Mouse (Mus musculus): ENCODE data around the gene Myct1.

Myct1 gene

DNA sequence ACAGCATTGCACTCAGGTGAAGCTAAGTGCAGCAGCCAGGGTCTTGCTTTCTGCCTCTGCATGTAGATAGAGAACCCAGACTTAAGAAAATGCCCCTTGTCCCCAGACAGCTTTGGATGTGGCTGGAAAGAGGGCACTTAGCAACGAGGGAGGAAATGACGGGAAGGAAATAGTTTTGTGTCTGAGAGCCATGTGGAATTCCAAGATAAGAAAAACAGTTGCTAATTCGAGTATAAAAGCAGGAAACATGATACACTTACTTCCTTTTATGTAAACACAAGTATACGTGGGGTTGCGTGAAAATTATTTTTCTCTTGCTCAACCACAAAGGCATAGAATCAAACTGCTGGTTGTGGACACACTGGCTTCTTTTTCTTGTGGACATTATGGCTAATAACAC lies at the start of gene Myct1:
TSS of gene Myct1 (plus strand) at position 312 of the 400 bp plus-strand sequence.
- WGBS: 48% methylated on average over 5 of the region's 5 CpGs

GRCm38 (mm10) chr10:5546428-5546827 lies 47.1 kb upstream of the Myct1 start:
- 94% methylated on average over 5 of the region's 5 CpGs for WGBS

GRCm38 (mm10) chr10:5547769-5548168 lies 45.8 kb upstream of the Myct1 start:
- 84% methylated on average over 9 of the region's 9 CpGs for WGBS

- WGBS: 81% methylated on average over 2 of the region's 2 CpGs
Observed at GRCm38 (mm10) chr10:5548651-5549050, 44.9 kb upstream of the Myct1 start.

DNA sequence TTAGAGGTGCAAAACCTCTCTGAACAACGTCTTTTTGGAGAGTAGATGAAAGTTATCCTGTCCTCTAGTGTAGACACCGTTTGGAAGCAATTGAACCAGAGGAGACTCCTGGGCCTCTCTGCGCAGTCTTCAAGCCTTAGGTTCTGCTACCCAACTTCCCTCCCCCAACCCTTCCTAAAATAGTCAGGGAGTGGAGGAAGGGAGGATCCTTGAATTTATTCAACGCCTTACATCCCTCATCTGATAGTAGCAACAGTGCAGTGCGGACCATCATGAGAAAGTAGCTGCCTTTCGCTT lies 43.8 kb upstream of the Myct1 start:
- 6% methylated on average over 6 of the region's 6 CpGs for WGBS

GRCm38 (mm10) chr10:5550168-5551021 lies 43.2 kb upstream of the Myct1 start:
- under 1% methylated on average over 44 of the region's 44 CpGs for WGBS

DNA sequence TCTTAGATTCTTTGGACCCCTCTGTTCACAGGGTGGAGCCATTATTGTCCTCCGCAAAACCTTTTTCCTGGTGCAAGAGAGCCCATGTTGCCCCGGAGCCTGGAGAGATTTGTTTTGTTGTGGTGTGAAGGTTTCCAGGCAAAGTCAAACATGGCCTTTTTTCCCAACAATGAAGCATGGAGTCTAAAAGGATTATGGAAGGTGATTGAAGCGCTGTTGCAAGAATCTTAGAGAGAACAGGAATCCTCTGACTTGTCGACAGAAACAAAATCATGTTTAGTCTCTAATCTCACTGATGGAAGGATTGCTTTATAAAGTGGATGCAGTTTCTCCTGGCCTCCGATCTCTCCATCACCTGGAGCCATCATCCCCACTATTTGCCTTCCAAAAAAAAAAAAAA lies 42.2 kb upstream of the Myct1 start, which contains the start of gene Syne1:
TSS of gene Syne1 (minus strand) at position 101 of the 400 bp plus-strand sequence.
- 89% methylated on average over 5 of the region's 5 CpGs for WGBS

DNA sequence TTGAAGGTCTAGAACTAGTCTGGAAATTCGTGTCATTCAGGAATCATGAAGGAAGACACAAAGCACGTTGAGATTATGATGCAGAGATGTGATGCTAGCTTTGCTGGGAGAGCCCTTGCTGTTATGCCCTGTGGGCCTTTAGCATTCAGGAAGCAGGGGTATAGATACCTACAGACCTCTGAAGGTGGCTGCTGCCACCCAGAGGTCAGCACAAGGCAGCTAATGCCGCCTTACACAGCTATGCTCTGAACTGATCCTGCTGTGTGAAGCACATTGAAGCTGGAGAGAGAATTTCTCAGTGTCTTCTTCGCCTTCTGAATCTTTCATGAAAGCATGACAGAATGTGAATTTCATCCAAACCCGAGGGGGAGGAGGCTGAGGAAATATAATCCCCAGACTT lies 38.6 kb upstream of the Myct1 start:
- WGBS: 18% methylated on average over 5 of the region's 5 CpGs

- 90% methylated on average over 4 of the region's 4 CpGs for WGBS
Observed at GRCm38 (mm10) chr10:5560526-5560925, 33.0 kb upstream of the Myct1 start.

DNA sequence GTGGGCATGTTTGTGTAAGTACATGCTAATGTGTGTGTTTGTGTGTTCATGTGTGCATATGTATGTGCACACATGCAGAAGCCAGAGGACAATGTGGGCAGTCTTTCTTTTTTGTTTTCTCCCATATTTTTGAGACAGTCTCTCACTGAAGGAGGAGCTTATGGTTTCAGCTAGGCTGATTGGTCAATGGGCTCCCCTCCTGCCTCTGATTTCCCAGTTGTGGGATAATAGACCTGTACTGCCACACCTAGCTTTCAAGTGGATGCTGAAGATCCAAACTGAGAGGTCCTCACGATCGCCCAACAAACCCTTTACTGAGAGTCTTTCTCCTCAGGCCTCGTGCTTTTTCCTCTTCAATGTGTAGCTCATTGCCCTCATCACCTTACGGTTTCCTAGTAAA lies 31.9 kb upstream of the Myct1 start:
- 91% methylated on average over 4 of the region's 4 CpGs for WGBS

GRCm38 (mm10) chr10:5568991-5569390 lies 24.6 kb upstream of the Myct1 start:
- 81% methylated on average over 4 of the region's 4 CpGs for WGBS

DNA sequence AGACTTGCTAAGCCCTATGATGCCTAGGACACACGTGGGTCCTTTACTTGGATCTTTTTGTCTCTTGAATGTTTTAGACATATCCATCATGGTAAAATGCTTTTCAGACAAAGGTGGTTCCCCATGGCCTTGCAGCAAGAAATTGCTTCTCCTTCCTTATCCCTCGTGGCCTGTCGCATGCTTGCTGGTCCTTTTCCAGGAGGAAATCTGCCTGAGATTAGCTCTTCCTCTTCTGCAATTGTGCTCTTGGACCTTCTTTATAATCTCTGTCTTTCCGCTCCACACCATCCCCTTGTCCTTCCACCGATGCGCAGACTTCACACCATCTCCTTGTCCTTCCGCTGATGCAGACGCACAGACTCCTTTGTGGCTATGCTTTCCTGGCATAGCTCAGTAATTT lies 23.5 kb upstream of the Myct1 start:
- 84% methylated on average over 8 of the region's 8 CpGs for WGBS

DNA sequence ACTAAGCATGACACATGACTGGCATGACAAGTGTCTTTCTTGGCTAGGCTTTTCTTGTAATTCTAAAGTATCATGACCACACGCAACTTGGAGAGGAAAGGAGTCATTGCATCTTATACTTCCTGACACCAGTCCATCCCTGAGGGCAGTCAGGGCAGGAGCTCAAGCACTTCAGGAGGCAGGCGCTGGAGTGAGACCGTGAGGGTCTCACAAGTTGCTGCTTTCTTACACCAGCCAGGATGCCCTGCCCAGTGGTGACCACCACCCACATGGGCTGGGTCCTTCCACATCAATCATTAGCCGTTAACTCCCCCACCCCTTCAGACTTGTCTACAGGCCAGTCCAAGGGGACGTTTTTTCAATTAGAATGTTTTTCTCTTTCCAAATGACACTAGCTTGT lies 22.2 kb upstream of the Myct1 start:
- 78% methylated on average over 5 of the region's 5 CpGs for WGBS

GRCm38 (mm10) chr10:5573328-5573727 lies 20.2 kb upstream of the Myct1 start:
- 57% methylated on average over 2 of the region's 2 CpGs for whole genome bisulfite sequencing

- WGBS: 82% methylated on average over 2 of the region's 2 CpGs
Observed at GRCm38 (mm10) chr10:5591061-5591460, 2.5 kb upstream of the Myct1 start.

GRCm38 (mm10) chr10:5591996-5592395 lies 1.6 kb upstream of the Myct1 start:
- WGBS: 71% methylated on average over 4 of the region's 4 CpGs

DNA sequence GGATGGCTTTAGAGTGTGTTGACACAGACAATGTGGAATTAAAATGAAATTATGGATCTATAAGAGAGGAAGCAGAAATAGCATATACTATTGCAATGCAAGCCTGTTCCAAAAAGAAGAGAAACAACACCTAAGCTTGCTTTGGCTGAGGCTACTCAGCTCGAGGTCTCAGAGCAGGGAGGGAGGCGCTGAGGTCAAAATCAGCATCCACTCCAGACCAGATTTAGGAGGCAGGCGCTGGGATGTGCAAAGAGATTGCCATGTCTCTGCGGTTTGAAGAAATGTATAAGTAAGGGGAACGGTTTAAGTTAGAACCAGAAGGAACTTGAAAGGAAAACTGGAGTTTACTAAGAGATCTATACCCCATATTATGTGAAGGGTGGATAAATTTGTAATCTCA lies 882 bp downstream of the Myct1 start:
- 76% methylated on average over 5 of the region's 5 CpGs for WGBS

DNA sequence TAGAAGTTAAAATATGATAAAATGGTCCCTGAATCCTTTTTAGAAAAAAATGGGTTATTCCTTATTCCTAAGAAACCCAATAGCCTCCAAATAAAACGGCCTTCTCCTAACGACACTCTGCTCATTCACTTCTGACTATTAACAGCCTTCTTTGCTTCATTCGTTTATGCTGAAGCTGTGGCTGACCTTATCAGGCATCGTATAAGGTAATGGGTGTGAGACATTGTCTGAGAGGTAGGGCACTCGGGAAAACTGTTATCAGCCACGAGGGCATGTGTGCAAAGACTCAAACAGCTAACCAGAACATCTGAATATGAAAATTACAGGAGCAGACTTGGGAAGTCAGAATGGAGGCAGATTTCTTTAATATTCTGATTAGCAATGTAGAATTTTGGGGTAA lies 3.0 kb downstream of the Myct1 start:
- WGBS: 70% methylated on average over 6 of the region's 6 CpGs

- 15% methylated on average over 7 of the region's 7 CpGs for WGBS
Observed at GRCm38 (mm10) chr10:5600123-5600522, 6.5 kb downstream of the Myct1 start.

- WGBS: 84% methylated on average over 10 of the region's 10 CpGs
Observed at GRCm38 (mm10) chr10:5603512-5603911, 9.9 kb downstream of the Myct1 start.

- 92% methylated on average over 13 of the region's 13 CpGs for WGBS
Observed at GRCm38 (mm10) chr10:5604371-5604770, 10.8 kb downstream of the Myct1 start.

DNA sequence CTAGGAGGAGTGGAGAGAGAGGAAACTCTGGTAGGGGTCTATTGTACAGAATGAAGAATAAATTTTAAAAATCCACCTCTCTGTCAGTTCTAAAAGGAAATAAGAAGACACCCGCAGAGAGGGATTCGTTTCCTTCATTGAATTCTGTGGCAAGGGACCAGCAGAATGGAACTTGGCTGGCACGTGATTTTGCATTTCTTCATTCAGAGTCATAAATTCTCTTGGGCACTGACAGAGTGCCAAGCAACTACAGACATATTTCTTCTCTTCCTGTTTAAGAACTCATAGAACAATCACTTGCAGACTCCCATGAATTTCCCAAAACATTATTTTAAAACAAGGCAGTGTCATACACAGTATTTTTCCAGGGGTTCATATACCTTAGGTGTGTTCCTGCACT lies 15.3 kb downstream of the Myct1 start:
- 41% methylated on average over 3 of the region's 3 CpGs for WGBS

- WGBS: 67% methylated on average over 13 of the region's 13 CpGs
Observed at GRCm38 (mm10) chr10:5615186-5616040, 21.8 kb downstream of the Myct1 start.

All from cerebral cortex, adult 2 months (tissue).